Mouse (Mus musculus) kidney, adult 8-10 months (tissue): ENCODE measurements around the gene Smim22.

ENCODE experiments used
- DNase-seq, 2 experiments: peaks; one replicate each; pipeline ENCODE4 v3.0.0; 2022

The Smim22 gene

DNA sequence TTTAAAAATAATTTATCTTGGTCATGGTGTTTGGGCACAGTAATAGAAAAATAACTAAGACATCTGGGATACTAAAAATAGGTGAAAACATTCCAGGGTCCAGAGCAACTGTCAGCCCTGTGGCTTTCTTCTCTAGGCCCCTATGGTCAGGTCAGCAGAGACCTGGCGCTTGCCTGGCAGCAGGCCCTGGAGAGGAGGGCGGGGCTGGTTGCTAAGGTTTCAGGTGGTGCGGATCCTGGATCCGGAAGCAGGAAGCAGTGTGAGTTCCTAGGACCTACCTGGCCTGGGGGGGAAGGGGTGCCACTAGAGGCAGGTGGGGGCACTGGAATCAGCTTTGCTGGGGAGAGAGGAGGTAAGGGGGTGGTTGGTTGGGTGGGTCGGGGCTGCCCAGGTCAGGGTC, at the start of gene Smim22:
Gene Smim22 (plus strand): TSS at position 222 of the 400 bp plus-strand sequence.
- DNase-seq: peak; percentile 87 to 88

DNA sequence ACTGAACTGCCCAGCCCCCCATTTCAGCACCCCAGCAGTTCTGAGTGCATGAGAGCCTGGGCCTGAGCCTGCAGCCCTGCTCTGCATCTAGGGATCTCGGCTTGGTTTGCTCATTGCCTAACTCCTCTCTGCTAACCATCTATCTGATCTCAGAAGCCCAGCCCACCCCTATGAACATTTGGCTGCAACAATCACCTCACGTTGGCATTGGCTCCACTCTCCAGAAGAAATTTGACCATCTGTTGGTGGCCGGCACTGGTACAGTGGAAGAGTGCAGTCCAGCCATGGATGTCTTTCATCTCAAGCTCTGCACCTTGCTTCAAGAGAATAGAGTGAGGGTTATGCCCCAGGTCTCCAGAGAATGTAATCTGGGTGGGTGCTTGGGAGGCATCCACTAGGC, 49.6 kb upstream of the Smim22 start:
- DNase-seq: no peak

DNA sequence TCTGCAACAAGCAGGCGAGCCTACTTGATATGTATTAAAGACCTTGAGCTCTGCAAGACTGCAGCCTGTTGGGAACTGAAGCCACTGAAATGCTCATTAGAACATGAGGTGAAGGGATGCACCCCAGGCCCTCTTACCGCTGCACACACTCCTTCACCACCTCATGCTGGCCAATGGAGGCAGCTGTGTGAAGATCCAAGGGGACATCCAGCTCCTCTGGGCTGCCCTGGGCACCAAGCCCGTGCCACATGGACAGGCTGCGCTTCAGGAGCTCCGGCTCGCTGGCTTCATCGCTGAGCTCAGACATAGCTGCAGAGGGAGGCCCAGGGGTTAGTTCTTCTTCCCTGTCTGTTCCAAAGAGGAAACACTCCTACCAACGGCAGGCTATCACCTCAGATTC, 46.8 kb upstream of the Smim22 start:
- no peak for DNase-seq

DNA sequence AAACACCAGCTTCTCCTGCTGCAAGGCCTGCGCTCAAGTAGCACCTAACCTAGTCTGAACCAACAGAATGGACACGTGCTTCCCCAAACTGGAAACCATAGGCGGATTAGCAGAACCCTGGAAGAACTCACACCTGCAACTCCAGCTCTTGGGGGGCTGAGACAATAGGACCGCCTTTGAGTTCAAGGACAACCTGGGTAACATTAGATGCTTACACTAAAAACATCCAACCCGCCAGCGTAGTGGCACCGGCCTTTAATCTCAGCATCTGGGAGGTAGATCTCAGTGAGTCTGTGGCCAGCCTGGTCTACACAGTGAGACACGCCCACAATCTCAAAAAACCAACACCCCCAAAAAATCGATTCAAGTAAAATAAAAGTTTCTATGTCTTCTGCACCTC, 43.7 kb upstream of the Smim22 start:
- DNase-seq: no peak

DNA sequence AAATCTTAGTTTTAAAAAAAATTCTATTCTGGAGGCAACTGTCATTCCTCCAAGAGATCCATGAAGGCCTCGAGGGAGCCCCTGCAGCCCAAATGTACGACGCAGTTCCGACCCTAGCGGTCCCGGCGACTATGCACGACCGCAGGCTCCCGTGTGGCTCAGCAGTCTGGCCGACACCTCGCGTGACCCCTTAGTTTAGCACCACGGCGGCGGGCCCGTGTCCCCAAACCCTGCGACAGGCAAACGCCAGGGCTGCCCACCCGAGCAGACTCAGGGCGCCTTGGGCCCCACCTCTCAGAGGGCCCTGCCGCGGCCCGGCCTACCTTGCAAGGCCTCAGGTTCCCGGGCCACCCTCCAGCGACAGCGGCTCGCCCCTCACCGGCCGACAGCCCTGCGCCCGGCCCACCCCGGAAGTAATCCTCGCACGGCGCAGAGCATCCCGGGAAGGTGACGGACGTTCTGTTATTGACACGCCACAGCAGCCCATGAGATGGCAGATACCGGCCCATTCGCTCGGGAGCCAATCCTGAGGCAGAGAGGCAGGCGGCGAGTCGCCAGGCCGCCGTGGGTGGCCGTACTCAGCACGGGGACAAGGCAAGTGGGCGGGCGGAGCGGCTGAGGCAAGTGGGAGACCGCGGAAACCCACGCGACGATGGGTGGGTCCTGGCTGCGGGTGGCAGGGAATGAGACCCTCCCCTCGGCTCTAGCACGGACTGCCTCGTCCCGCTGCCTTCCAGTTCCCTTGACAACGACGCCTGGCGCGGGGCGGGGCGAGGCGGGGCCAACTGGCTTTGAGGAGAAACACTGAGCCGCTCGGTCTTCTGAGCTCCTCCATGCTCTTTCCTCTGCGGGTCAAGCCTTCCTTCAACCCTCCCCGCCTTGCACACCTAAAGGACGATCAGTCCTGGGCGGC, 43.0 kb upstream of the Smim22 start, which contains the start of gene Anks3:
Gene Anks3 (minus strand): TSS at position 409 of the 913 bp plus-strand sequence.
- DNase-seq: peak; percentile 99

DNA sequence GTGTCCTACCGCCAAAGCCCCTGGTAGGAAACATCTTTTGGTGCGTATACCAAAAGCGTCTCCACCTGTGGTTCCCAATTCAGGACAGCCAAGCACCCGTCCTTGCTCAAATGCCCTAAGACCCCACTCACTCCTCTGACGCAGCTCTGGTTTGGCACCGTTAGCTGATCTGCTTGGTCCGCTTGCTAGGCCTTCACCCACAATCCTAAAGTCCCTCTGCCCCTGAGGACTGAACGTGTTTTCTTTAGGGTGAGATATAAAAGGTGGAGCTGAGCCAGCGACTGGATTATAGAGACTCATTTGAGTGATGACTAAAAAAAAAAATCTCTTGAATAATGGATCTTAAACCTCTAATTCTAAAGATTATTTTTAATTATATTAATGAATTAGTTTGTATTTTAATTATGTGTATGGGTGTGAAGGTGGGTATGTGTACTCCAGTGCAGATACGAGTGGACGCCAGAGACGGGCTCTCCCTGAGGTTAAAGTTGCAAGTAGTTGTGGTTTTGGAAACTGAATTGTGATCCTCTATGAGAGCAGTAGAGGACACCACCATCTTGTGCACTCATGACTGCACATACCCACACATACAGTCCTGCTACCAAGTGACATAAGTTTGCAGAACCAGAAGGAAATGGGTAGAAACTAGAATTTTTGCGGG, 42.2 kb upstream of the Smim22 start:
- no peak for DNase-seq

DNA sequence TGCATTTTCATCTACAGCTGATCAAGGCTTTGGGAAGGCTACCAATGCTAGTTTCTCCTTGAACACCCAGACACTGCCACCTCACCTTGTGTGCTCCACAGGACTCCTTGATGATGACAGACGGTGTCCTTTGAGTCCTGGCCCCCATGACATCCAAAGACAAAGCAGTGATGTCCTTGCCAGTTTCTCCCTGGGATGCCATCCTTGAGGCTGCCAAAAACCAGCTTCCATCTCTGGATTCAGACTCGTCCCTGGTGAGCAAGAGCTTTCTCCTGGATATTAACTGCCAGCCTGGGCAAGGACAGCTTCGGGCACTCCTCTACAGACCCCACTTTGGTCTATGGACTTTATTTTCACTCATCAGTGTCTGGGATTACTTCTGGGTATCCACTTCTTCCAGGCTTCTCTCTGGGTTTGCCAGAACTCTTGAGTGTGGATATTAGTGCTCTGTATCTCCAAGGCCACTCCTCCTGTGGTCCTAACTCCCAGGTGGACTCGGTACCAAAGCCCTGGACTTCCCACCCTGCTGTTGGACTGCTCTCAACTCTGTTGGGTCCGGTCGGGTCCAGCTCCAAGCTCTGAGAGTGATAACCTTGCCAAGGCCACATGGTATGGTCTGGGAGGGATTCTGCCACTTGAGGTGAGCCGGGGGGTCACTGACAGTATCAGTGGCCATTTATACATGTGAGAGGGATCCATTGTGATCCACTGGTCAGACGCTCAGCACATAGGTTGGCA, 41.5 kb upstream of the Smim22 start:
- no peak for DNase-seq

DNA sequence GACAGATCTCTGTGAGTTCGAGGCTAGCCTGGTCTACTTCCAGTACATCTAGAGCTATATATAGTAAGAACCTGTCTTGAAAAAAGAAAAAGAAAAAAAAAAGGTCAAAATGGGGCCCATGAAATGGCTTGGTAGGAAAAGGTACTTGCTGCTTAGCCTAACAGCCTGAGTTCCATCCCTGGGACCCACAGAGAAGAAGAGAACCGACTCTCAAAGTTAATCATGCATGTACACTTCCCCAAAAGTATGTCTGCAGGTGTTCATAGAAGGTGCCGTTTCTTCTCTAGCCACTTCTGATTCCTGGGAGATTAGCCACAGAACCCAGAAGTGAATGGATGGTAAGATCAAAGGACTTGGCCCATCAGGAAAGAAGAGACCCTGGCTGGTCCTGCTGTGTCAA, 38.7 kb upstream of the Smim22 start:
- no peak for DNase-seq

DNA sequence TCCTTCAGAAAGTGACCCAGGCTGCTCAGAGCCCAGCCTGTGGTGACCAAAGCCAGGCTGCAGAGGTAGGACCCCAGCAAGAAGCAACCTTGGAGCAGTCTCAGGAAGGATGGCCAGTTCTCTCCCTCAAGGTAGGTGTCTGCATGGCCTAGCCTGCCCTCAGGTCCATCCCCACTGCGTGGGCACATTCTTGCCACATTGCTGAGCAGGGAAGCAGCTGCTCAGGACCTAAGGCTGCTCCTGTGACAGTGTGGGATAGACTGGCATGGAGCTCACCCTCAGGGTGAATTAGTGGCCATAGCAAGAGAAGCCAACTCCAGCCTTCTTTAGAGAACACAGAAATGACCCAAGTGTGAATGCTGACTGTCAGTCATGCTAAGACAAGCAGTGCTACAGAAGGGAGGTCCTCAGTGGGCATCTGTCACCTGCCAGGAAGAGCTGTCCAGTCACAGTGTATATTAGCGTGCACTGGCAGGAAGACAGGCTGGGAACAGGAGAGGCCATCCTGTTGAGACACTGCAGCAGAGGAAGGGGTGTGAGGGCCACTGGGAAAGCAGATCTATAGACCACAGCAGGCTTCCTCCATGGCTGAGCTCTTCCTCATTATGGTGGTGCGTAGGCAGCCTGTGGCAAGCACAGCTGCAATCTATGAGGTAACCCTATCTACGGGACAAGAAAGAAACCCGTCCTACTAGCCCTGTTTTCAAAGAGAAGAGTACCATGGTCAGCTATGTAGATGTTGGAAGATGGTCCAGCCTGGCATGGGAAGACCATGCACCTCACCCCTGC, 37.8 kb upstream of the Smim22 start:
- DNase-seq: no peak

DNA sequence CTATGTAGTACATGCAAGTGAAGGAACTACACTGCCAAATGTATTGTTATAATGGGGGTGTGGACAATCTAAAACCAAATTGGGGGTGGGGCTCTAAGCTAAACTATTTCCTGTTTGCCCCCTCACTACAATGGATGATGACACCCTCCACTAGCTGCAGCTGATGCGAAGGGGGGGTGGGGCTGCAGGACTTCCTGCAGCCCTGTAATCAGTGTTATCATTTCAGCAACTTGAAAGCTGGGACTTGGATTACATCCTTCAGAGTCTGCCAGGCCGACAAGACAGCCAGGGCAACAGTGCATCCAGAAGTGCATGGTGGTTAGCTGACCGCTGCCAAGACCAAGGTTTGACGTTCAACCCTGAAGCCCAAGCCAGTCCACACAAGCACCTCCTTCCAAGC, 35.5 kb upstream of the Smim22 start:
- DNase-seq: no peak

DNA sequence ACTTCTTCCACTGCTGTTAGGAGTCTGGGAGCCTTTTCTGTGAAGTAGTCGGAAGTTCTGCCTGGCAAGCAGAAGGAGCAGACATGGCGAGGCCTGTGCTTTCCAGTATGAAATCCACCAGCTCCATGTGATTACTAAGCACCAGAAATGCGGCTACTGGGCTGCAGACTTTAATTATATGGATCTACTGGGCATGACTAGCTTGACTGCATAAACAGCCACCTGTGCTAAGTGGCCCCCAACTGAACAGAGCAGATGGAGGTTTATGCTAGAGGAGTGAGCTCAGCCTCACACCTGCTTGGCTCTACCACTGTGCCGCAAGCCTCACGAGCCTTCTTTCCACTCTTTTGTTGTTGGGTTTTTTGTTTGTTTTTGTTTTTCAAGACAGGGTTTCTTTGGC, 32.6 kb upstream of the Smim22 start:
- DNase-seq: no peak

DNA sequence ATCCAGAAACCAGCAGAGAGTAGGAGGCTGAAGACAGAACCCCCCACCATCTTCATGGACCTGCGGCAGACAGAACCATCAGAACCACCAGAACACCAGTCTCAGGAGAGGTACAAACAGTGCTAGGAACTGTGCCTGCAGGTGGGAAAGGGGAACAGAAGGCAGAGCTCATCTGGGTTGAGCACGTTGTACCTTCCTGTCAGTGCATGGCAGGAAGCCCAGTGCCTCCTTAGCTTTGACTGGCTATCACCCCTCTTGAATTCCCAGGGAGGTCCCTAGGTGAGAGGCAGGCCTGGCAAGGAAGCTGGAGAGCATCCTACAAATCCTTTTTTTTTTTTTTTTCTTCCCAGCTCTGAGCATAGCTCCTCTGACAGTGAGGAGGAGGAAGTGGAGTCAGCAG, 30.9 kb upstream of the Smim22 start:
- DNase-seq: no peak

DNA sequence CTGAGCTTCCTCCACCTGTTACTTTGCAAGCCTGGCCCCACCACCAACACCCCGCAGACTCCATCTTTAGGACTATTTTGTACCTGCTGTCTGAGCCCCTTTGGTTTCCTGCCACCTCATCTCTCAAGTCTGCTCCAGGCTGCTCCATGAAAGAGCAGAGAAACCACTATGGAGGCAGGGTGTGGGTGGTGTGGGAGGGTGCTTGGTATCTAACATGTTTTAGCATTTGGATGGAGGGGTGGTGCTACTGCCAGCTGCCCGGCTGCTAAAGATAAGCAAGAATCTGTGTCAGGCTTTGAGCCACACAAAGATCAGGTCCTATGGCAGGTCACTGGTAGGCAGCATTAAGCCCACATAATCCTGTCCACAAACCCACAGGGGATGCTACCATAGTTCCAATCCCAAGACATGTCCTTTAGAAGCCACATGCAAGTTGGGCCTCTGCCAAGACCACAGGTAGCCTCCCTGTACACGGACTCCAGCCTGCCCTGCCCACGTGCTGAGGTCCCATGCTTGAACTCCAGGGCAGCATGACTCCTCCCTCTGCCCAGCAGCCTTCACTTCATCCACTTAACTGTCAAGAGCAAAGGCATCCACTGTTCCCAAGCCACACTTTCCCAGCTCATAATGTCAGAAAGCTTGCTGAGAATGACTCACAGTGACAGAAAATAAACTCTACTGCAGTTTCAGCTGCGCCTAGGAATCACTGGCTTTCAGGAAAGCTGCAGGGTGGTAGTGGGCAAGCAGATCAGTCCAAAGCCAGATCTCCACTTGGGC, 28.6 kb upstream of the Smim22 start:
- DNase-seq: peak; percentile 30

DNA sequence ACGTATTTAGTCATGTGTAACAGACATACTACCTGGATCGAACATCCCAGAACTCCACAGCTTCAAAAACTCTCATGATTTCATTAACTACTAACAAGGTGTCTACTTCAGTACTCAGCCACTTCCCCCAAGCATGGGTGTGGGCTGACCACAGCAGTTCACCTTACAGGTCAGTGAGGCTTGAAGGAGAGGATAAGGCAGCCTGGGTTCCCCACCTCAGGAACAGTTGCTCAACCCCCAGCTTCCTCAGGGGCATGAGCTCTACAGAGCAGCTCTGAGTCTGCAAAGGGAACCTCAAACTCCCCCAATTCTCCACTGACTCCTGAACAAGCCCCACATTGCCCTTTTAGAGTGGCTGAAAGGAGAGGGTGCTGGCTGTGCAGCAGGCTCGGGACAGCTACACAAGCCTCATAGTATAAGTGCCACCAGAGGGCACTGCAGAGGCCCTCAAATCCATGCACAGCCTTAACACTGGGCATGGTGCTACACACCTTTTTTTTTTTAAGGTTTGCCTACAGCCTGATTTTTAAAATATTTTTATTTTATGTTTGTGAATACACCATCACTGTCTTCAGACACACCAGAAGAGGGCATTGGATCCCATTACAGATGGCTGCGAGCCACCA, 27.2 kb upstream of the Smim22 start:
- DNase-seq: peak; percentile 46 to 52

DNA sequence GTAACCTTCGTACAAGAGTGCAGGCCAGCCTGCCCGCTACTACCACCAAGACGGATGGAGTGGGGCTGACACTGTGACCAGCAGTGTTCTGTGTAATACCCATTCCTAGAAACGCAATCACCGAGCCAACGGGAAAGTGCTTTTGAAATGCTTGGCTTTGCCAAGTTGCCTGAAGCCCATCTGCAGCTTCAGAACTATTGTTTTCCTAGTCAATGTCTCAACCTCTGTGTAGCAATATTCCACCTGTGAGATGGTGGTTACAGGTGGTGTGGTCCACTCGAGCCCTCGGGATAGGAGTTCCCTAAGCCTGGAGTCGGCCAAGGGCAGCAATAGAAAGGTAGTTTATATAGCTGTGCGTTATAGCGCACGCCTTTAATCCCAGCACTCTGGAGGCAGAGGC, 22.4 kb upstream of the Smim22 start:
- no peak for DNase-seq

DNA sequence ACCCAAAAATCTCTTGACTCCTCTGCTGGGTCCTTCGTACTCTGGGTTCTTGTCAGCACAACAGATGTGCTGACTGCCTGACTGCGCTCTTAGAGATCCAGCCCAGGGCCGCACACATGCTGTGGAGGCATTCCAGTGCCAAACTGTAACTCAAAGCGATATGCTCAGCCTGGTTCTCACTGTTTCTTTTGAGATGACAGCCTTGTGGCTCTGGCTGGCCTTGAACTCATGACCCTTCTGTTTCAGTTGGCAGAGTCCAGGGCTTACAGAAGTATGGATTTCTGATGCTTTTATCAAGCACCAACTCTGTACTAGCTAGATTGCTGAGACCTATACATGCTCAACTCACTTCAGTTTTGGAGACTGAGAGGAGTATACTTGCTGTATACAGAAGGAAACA, 13.8 kb upstream of the Smim22 start:
- no peak for DNase-seq

DNA sequence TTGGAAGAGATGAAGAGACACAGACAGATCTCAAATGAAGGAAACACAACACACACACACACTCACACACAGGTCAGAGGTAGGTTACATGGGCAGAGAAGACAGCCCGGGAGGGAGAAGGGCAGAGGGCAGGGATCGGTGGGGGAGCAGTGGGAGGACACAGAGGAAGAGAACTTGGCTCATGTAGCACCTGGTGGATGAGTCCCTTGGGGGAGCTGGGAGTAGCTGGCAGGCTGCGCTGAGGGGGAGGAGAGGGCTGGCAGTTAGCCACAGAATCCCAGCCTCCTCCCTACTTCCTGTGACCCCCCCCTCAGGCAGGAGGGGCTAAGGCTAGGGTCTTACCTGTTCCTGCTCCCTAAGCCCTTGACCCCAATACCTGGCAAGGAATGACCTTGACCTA, 9.5 kb upstream of the Smim22 start, which contains the start of gene Sept12:
Gene Sept12 (minus strand): TSS at position 300 of the 400 bp plus-strand sequence.
- DNase-seq: peak in 1 of 2 experiments; percentile 31

DNA sequence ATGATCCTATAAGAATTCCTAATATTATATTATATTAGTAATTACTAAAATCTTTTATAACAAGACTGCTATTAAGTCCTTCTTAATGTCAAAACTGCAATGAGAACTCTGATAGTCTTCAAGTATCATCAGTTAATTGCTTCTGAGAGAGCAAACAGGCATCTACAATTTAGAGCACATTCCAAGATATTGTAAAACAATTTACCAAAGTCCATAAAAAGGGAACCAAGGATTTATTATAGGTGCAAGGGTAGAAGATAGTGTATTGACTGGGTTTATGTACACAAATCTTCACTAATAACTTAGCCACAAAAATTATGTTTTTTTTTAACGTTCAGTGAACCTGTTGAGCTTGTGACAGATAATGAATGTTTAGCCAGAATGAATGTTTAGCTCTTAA, 8.1 kb upstream of the Smim22 start:
- no peak for DNase-seq

DNA sequence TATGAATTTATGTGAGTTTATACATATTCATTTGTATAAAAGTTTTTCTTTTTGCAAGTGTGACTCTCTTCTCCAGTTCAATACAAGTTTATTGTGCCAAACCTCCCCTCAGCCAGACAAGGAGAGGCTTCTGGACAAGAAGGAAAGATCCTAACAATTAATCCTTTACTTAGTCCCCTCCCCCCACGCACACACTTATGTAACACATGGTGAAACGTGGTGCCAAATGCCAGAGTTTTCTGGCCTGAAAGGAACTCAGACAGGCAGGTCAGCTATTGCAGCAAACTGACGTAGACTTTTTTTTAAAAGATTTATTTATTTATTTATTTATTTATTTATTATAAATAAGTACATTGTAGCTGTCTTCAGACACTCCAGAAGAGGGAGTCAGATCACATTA, 6.5 kb upstream of the Smim22 start:
- DNase-seq: peak; percentile 74 to 75

DNA sequence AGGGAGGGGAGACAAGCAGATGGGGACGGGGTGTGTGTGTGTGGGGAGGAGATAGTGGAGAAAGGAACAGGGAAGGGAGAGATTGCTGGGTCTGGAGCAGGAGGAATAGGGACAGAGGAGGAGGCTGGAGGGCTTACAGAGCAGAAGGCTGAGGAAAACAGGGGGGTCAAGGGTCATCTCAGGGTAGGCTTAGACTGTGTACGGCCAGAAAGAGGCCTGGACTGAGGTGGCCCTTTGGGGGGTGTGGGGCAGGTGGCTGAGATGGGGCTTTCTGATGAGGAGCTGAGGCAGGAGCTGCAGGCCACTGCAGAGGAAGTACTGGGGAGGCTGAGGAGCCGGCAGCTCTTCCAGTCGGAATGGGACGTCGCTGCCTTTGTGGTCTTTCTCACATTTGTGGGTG, 404 bp downstream of the Smim22 start:
- peak in 1 of 2 experiments; percentile 28 for DNase-seq

DNA sequence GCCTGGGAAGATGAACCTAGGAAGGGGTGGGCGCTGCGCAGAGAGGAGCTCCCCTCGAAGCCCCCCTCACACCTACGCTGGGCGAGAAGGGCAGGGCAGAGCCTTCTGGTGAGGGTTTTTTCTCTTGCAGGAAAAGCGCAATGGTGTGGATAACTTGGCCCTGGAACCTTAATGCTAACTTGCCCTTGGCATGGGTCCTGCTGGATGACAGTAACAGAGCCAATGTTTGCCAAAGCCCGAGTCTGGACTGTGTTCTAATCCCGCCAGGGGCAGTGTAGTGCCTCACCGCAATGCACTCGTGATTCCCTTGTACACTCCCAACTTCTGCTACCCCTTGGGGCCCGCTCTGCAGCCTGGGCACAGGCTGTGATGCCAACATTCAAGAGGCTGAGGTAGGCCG, 988 bp downstream of the Smim22 start:
- peak; percentile 70 to 76 for DNase-seq
